Mouse (Mus musculus): ENCODE data around the gene Tgfb1i1. TPM values are rescaled to one million over a fixed set of nuclear protein-coding genes. Genes with fewer than 3 reads are reported as not detected.

Gene Tgfb1i1
- 1 to 10 TPM in 1 of 2 experiments, under 1 TPM in 1; 0.79 to 1.5 TPM for total RNA-seq (2023)

GRCm38 (mm10) chr7:128246496-128247391, at the start of gene Tgfb1i1:
Tgfb1i1 (plus strand) TSS chr7:128246812.

DNA sequence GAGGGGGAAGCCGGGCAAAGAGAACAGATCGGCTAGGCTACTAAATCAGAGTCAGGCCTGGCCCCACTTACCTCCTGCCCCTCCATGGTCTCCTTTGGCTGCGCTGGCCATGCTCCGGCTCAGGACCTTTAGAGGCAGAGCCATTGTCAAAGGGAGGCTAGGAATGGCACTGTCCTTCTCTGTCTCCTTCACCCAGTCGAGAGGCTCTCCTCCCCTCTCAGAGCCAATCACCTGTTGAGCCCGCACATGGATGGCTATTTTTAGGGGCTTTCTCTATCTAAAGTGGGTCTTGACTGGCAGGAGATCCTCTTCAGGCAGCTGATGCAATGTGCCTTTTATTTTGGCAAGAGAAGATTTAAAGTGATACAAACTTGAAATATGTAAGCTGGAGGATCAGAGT, 40.5 kb upstream of the Tgfb1i1 start, which contains the start of gene Cox6a2:
Cox6a2 (minus strand) TSS at position 236 of the 400 bp plus-strand sequence.

GRCm38 (mm10) chr7:128236856-128237592, 9.6 kb upstream of the Tgfb1i1 start, which contains the start of gene Armc5:
Armc5 (plus strand) TSS chr7:128237342.

GRCm38 (mm10) chr7:128237927-128238778, 8.5 kb upstream of the Tgfb1i1 start, which contains the start of gene 9130023H24Rik:
9130023H24Rik (minus strand) TSS chr7:128238031.

DNA sequence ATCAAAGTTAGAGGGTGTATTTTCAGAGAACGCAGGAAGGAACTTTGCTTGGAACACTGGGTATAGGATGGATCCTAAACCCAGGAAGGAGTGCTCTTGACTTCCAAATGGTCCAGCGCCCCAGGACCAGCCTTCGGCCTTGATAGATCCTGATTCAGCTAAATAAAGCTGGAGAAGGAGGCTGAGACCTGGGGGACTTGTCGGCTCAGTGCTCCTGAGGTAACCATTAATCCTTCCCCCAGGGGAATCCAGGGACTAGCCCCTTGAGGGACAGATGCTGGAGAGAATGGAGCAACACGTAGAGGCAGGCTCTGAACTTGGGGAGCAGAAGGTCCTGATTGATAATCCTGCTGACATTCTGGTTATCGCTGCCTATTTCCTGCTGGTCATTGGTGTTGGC, 18.8 kb downstream of the Tgfb1i1 start, which contains the start of gene Slc5a2:
Slc5a2 (plus strand) TSS at position 247 of the 400 bp plus-strand sequence.

DNA sequence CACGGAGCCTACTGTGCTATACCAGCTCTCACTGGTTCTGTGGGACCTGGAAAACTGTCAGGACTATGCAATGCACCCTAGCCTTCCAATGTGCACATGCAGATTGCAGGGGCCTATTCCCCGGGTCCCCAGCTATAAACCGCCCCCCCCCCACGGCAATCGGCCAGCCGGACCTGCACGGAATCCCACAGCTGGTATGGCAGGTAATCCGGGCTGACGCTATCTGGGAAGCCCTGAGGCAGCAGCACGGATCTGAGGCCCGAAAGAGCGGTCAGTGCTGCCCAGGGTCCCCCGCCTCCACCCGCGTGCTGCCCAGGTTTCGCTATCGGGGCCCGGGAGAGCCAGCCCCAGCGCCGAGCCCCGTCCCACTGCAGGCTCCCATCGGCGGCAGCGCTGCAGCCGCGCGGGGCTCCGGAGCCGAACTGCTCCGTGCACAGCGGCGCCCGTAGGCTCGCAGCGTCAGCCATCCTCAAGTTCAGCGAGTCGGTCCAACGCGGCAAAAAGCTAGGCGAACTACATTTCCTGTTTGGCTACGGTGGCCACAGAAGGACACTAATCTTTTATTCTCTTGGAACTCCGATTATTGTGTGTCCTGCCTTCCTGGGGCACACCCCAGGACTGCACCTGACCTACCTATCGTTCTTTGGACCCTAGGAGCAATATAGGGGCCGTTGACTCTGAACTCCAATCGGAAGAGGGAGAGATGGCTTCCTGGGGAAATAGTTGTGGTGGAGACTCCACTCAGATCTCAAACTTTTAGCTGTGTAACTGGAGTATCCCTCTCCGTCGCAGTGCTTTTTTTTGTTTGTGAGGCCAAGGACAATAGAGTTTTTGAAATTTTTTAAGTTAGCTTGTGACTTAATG, 51.2 kb downstream of the Tgfb1i1 start, which contains the start of gene BC017158:
BC017158 (minus strand) TSS at position 554 of the 864 bp plus-strand sequence.

Other genes starting within 250 kb of the Tgfb1i1 start
- under 1 TPM; 0.31 to 0.75 TPM for gene Trim72, start 242.9 kb upstream of the Tgfb1i1 start, total RNA-seq (2023)
- 100 to 1,000 TPM; 774 to 879 TPM for gene Itgam, start 184.2 kb upstream of the Tgfb1i1 start, total RNA-seq (2023)
- 10 to 100 TPM in 1 of 2 experiments, 1 to 10 TPM in 1; 4.9 to 20.5 TPM for gene Gm49368, start 184.1 kb upstream of the Tgfb1i1 start, total RNA-seq (2023)
- gene Itgax, start 117.3 kb upstream of the Tgfb1i1 start, total RNA-seq (2023): 10 to 100 TPM; 11.8 to 14.7 TPM
- 1 to 10 TPM in 1 of 2 experiments, under 1 TPM in 1; 0.79 to 1.1 TPM for gene Itgad, start 92.4 kb upstream of the Tgfb1i1 start, total RNA-seq (2023)
- not detected for gene Cox6a2, start 40.4 kb upstream of the Tgfb1i1 start, total RNA-seq (2023)
- gene Armc5, start 9.5 kb upstream of the Tgfb1i1 start, total RNA-seq (2023): 10 to 100 TPM; 10.9 to 12.7 TPM
- gene 9130023H24Rik, start 8.8 kb upstream of the Tgfb1i1 start, total RNA-seq (2023): 1 to 10 TPM; 3.4 TPM
- gene Slc5a2, start 18.8 kb downstream of the Tgfb1i1 start, total RNA-seq (2023): not detected
- gene BC017158, start 51.4 kb downstream of the Tgfb1i1 start, total RNA-seq (2023): 10 to 100 TPM; 17.3 to 17.7 TPM
- gene Rgs10, start 171.9 kb downstream of the Tgfb1i1 start, total RNA-seq (2023): 10 to 100 TPM; 42.5 to 47.0 TPM
- 10 to 100 TPM; 73.7 to 91.1 TPM for gene Tial1, start 214.9 kb downstream of the Tgfb1i1 start, total RNA-seq (2023)